Mouse (Mus musculus) limb, embryonic 15.5 days (tissue): ENCODE measurements at regions not wholly inside any gene's neighbourhood (a gene's known extent, or its start where the extent isn't known, plus 50 kb on each side); places are given as distances from the start of the nearest gene placed in this dataset.

Experiments
- ATAC-seq: fragments of 200-750 bp; cut with Nextera tagmentation; 2 replicates; pipeline ENCODE4 v1.8.0; 2017; ENCODE audit warnings: low read depth, moderate TSS enrichment; ENCODE audit not compliant: insufficient number of reproducible peaks, low FRiP score, low TSS enrichment
- H3K27ac ChIP-seq: fragments of 300-500 bp; sonication (generic); 2 replicates; pipeline ENCODE4 v1.5.1; 2015; ENCODE audit warnings: moderate library complexity, mild to moderate bottlenecking, inconsistent platforms
- H3K27me3 ChIP-seq: fragments of 300-500 bp; sonication (generic); 2 replicates; pipeline ENCODE4 v1.6.1; 2015; ENCODE audit warnings: inconsistent platforms
- H3K36me3 ChIP-seq: fragments of 300-500 bp; sonication (generic); 2 replicates; pipeline ENCODE4 v1.6.1; 2015; ENCODE audit warnings: inconsistent platforms
- H3K4me1 ChIP-seq: fragments of 300-500 bp; sonication (generic); 2 replicates; pipeline ENCODE4 v1.6.1; 2015; ENCODE audit warnings: inconsistent platforms
- H3K4me2 ChIP-seq: fragments of 300-500 bp; sonication (generic); 2 replicates; pipeline ENCODE4 v1.6.1; 2015; ENCODE audit warnings: mild to moderate bottlenecking, inconsistent platforms
- H3K4me3 ChIP-seq: fragments of 300-500 bp; sonication (generic); 2 replicates; pipeline ENCODE4 v1.5.1; 2015; ENCODE audit warnings: mild to moderate bottlenecking, inconsistent platforms
- H3K9ac ChIP-seq: fragments of 300-500 bp; sonication (generic); 2 replicates; pipeline ENCODE4 v1.6.1; 2015; ENCODE audit warnings: inconsistent platforms
- H3K9me3 ChIP-seq: fragments of 300-500 bp; sonication (generic); 2 replicates; pipeline ENCODE4 v1.6.1; 2016; ENCODE audit warnings: inconsistent platforms
- WGBS: fragments of 180-500 bp; shearing (Covaris S2); methylation state at CpG from one replicate; pipeline ENCODE4 v1.1.7; 2015; 5-methylcytosine and 5-hydroxymethylcytosine counted together

GRCm38 (mm10) chr1:35243339-35243738 is 393.6 kb downstream of the Plekhb2 start:
- Histone ChIP-seq H3K9ac (no peak overlapping the region), H3K27ac (no peak overlapping the region), H3K4me3 (no peak overlapping the region), H3K4me2 (no peak overlapping the region), H3K9me3 (no peaks in the 10 kb centered on the region), H3K36me3 (no peaks in the 10 kb centered on the region), H3K4me1 (no peaks in the 10 kb centered on the region), H3K27me3 (no peaks in the 10 kb centered on the region)
- 63% methylated on average over 6 of the region's 6 CpGs for WGBS
- ATAC-seq = no peak

DNA sequence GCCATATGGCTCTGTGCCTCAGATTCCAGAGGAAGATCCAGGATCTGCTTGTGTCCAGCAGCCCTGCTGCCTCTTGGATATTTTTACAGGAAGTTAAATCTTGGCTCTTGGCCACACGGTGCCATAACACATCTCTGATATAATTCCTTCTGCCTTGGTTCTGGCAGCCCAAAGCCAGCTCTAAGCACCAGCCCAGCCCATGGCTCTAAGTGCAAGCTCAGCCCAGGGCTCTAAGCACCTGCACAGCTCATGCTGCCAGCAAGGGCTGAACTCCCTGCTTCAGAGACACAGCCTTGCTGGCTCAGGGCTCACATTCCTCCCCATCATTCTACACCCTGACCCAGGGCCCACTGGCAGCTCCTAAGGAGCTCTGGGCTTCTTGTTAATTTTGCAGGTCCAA is 415.3 kb downstream of the Plekhb2 start:
- peak; percentile 70 for ATAC-seq
- Histone ChIP-seq H3K27me3 (no peaks in the 10 kb centered on the region), H3K4me2 (no peak overlapping the region), H3K9me3 (no peaks in the 10 kb centered on the region), H3K27ac (no peak overlapping the region), H3K4me3 (no peak overlapping the region), H3K9ac (no peak overlapping the region), H3K4me1 (peaks cover 4% of the 10 kb centered on the region; the same call in 1 of the 2 replicates), H3K36me3 (no peaks in the 10 kb centered on the region)
- WGBS = 68% methylated on average over 1 of the region's 1 CpGs

GRCm38 (mm10) chr1:35266626-35267025 is 416.9 kb downstream of the Plekhb2 start:
- WGBS = 51% methylated on average over 7 of the region's 7 CpGs
- no peaks in the 10 kb centered on the region for H3K27me3 ChIP-seq
- no peak overlapping the region for H3K9ac ChIP-seq
- H3K27ac ChIP-seq = no peak overlapping the region
- H3K9me3 ChIP-seq = no peaks in the 10 kb centered on the region
- H3K4me1 ChIP-seq = peaks cover 4% of the 10 kb centered on the region; the same call in 1 of the 2 replicates
- no peak overlapping the region for H3K4me2 ChIP-seq
- H3K36me3 ChIP-seq = no peaks in the 10 kb centered on the region
- no peak for ATAC-seq
- no peak overlapping the region for H3K4me3 ChIP-seq

DNA sequence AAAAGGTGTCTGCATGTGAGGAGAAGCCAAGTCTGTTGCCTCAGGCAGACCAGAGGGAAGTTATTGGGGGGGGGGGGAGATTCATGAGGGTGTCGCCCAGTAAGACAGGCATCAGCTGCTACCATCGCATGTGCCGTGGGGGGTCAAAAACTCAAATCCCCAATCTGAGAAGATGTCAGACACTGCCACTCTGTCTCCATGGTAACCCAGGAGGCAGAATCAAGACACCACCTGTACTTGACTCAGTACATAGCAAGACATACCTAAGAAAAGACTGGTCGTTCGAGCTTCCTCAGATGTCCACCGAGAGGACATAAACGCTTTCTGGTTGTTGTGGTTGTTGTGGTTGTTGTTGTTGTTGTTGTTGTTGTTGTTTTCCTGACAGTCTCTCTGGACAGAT is 418.1 kb downstream of the Plekhb2 start:
- Histone ChIP-seq H3K36me3 (no peaks in the 10 kb centered on the region), H3K9me3 (no peaks in the 10 kb centered on the region), H3K4me3 (no peak overlapping the region), H3K4me2 (no peak overlapping the region), H3K27me3 (no peaks in the 10 kb centered on the region), H3K27ac (no peak overlapping the region), H3K9ac (no peak overlapping the region), H3K4me1 (peaks cover 4% of the 10 kb centered on the region; the same call in 1 of the 2 replicates)
- no peak for ATAC-seq
- WGBS = 76% methylated on average over 7 of the region's 7 CpGs

DNA sequence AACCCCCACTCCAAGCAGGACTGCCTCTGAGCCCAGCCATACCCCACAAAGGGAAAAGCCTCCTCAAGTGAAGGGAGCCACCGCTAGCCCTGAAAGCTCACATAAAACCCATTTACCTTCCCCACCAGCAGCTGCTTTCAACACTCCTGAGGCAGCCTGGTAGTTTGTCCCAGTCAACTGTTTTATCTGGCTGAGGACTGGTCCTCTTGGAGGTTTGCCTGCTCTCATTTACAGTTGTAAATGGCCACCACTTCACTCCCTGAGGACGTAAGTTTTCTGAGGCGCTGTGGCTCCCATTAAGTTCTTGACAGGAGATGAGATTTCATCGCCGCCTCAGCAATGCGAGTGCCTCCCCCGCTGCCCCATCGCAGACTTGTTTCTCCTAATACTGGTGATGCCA is 425.2 kb downstream of the Plekhb2 start:
- H3K27ac ChIP-seq = no peak overlapping the region
- H3K4me2 ChIP-seq = no peak overlapping the region
- H3K4me3 ChIP-seq = no peak overlapping the region
- ATAC-seq = no peak
- H3K9ac ChIP-seq = no peak overlapping the region
- H3K4me1 ChIP-seq = no peaks in the 10 kb centered on the region
- WGBS = 76% methylated on average over 8 of the region's 8 CpGs
- no peaks in the 10 kb centered on the region for H3K27me3 ChIP-seq
- no peaks in the 10 kb centered on the region for H3K36me3 ChIP-seq
- no peaks in the 10 kb centered on the region for H3K9me3 ChIP-seq
